Mouse (Mus musculus): ENCODE measurements around the gene Cenpu.
A peak's percentile ranks its signal among the peaks of the same experiment; 100 is the strongest.
"Not testable (repeated sequence)": the region's sequence is repeated elsewhere in the genome, so short reads cannot be mapped to it uniquely, and the experiment has no call there.

Gene Cenpu

GRCm38 (mm10) chr8:46551029-46551428, 799 bp upstream of the Cenpu start:
- no peak for DNase-seq

- DNase-seq = peak; percentile 29
These were observed 575 bp downstream of the Cenpu start for GRCm38 (mm10) chr8:46552441-46552765.

GRCm38 (mm10) chr8:46559428-46559827, 7.6 kb downstream of the Cenpu start:
- DNase-seq = peak; percentile 67

GRCm38 (mm10) chr8:46562333-46562732, 10.5 kb downstream of the Cenpu start:
- no peak for DNase-seq

- peak; percentile 55 for DNase-seq
These were observed 15.2 kb downstream of the Cenpu start for GRCm38 (mm10) chr8:46566914-46567529.

- no peak for DNase-seq
These were observed 16.1 kb downstream of the Cenpu start for GRCm38 (mm10) chr8:46567946-46568345.

GRCm38 (mm10) chr8:46568942-46569341, 17.1 kb downstream of the Cenpu start:
- no peak for DNase-seq

- DNase-seq = no peak
These were observed 18.0 kb downstream of the Cenpu start for GRCm38 (mm10) chr8:46569659-46570441.

- DNase-seq = no peak
These were observed 18.8 kb downstream of the Cenpu start for GRCm38 (mm10) chr8:46570673-46571072.

GRCm38 (mm10) chr8:46573446-46573845, 21.6 kb downstream of the Cenpu start:
- no peak for DNase-seq

GRCm38 (mm10) chr8:46573964-46574363, 22.1 kb downstream of the Cenpu start:
- DNase-seq = no peak

GRCm38 (mm10) chr8:46578794-46579193, 27.0 kb downstream of the Cenpu start:
- DNase-seq = no peak

- not testable (repeated sequence) for DNase-seq
These were observed 32.5 kb downstream of the Cenpu start for GRCm38 (mm10) chr8:46584328-46584727.

- DNase-seq = no peak
These were observed 33.7 kb downstream of the Cenpu start for GRCm38 (mm10) chr8:46585576-46585975.

GRCm38 (mm10) chr8:46587911-46588310, 36.1 kb downstream of the Cenpu start:
- no peak for DNase-seq

- DNase-seq = no peak
These were observed 36.8 kb downstream of the Cenpu start for GRCm38 (mm10) chr8:46588663-46589062.

- DNase-seq = no peak
These were observed 41.2 kb downstream of the Cenpu start for GRCm38 (mm10) chr8:46593067-46593466.

GRCm38 (mm10) chr8:46593772-46594171, 41.9 kb downstream of the Cenpu start:
- no peak for DNase-seq

GRCm38 (mm10) chr8:46595593-46595992, 43.8 kb downstream of the Cenpu start:
- DNase-seq = no peak

- no peak for DNase-seq
These were observed 44.7 kb downstream of the Cenpu start for GRCm38 (mm10) chr8:46596530-46596929.

GRCm38 (mm10) chr8:46597411-46597810, 45.6 kb downstream of the Cenpu start:
- DNase-seq = no peak

GRCm38 (mm10) chr8:46598114-46598513, 46.3 kb downstream of the Cenpu start:
- DNase-seq = no peak

GRCm38 (mm10) chr8:46598753-46599152, 46.9 kb downstream of the Cenpu start:
- DNase-seq = no peak

GRCm38 (mm10) chr8:46599314-46599904, 47.6 kb downstream of the Cenpu start:
- no peak for DNase-seq

All from right cerebral cortex, postnatal 4 days (tissue).